Mouse (Mus musculus) limb, embryonic 14.5 days (tissue): ENCODE measurements at regions not wholly inside any gene's neighbourhood (a gene's known extent, or its start where the extent isn't known, plus 50 kb on each side); places are given as distances from the start of the nearest gene placed in this dataset.

Experiments
- ATAC-seq: fragments of 200-750 bp; cut with Nextera tagmentation; 2 replicates; pipeline ENCODE4 v1.8.0; 2017; ENCODE audit warnings: low read depth, moderate number of reproducible peaks, moderate TSS enrichment; ENCODE audit not compliant: low FRiP score
- DNase-seq: peaks from one replicate; pipeline ENCODE4 v3.0.0-alpha.2; 2015; ENCODE audit warnings: low spot score
- H3K27ac ChIP-seq: fragments of 300-500 bp; sonication (generic); replicated peaks from 2 replicates; pipeline ENCODE4 v1.5.1; 2014; ENCODE audit warnings: low read depth, mild to moderate bottlenecking, low read length, moderate library complexity, mixed read lengths
- H3K27me3 ChIP-seq: fragments of 300-500 bp; sonication (generic); 2 replicates; pipeline ENCODE4 v1.6.1; 2014; ENCODE audit warnings: low read length, mixed read lengths; ENCODE audit not compliant: control insufficient read depth, insufficient read depth
- H3K36me3 ChIP-seq: fragments of 300-500 bp; sonication (generic); 2 replicates; pipeline ENCODE4 v1.6.1; 2014; ENCODE audit warnings: mild to moderate bottlenecking, low read length, moderate library complexity, mixed read lengths; ENCODE audit not compliant: control insufficient read depth, insufficient read depth
- H3K4me1 ChIP-seq: fragments of 300-500 bp; sonication (generic); 2 replicates; pipeline ENCODE4 v1.6.1; 2014; ENCODE audit warnings: antibody characterized with exemption, low read length, mixed read lengths; ENCODE audit not compliant: control insufficient read depth, insufficient read depth
- H3K4me2 ChIP-seq: fragments of 300-500 bp; sonication (generic); replicated peaks from 2 replicates; pipeline ENCODE4 v1.6.1; 2014; ENCODE audit warnings: low read depth, mild to moderate bottlenecking, low read length, moderate library complexity; ENCODE audit not compliant: severe bottlenecking
- H3K4me3 ChIP-seq: fragments of 300-500 bp; sonication (generic); replicated peaks from 2 replicates; pipeline ENCODE4 v1.5.1; 2014; ENCODE audit warnings: low read length
- H3K9ac ChIP-seq: fragments of 300-500 bp; sonication (generic); 2 replicates; pipeline ENCODE4 v1.6.1; 2014; ENCODE audit warnings: mild to moderate bottlenecking, low read depth, low read length, moderate library complexity; ENCODE audit not compliant: severe bottlenecking
- H3K9me3 ChIP-seq: fragments of 300-500 bp; sonication (generic); 2 replicates; pipeline ENCODE4 v1.6.1; 2016; ENCODE audit warnings: low read length; ENCODE audit not compliant: control insufficient read depth
- POLR2A ChIP-seq: fragments of 200-500 bp; IDR thresholded peaks from 2 replicates; pipeline ENCODE4 v1.8.0; 2012; ENCODE audit warnings: inconsistent platforms, mild to moderate bottlenecking, moderate library complexity, borderline replicate concordance; ENCODE audit not compliant: insufficient read depth, insufficient read length; ENCODE audit errors: extremely low read depth
- WGBS: fragments of 180-500 bp; shearing (Covaris S2); extraction: QIAGEN DNeasy Blood & Tissue Kit; methylation state at CpG from one replicate; pipeline ENCODE4 v1.1.7; 2014; 5-methylcytosine and 5-hydroxymethylcytosine counted together

- Histone ChIP-seq H3K36me3 (no peaks in the 10 kb centered on the region), H3K4me2 (no peak overlapping the region), H3K9ac (no peak overlapping the region), H3K27me3 (no peaks in the 10 kb centered on the region), H3K4me1 (no peaks in the 10 kb centered on the region), H3K9me3 (no peaks in the 10 kb centered on the region), H3K27ac (no peak overlapping the region), H3K4me3 (no peak overlapping the region)
- 74% methylated on average over 3 of the region's 3 CpGs for WGBS
- TF ChIP-seq POLR2A, result no peak
- ATAC-seq (no peak), DNase-seq (no peak)
Observed at GRCm38 (mm10) chr6:70072007-70072406, 720.0 kb downstream of the Rpia start.

GRCm38 (mm10) chr6:70067716-70068415 is 724.2 kb downstream of the Rpia start:
- no peak overlapping the region for H3K27ac ChIP-seq
- H3K9ac ChIP-seq, result no peak overlapping the region
- TF ChIP-seq POLR2A, result no peak
- no peak overlapping the region for H3K4me2 ChIP-seq
- no peak for DNase-seq
- no peak overlapping the region for H3K4me3 ChIP-seq
- H3K4me1 ChIP-seq, result no peaks in the 10 kb centered on the region
- ATAC-seq, result no peak
- H3K9me3 ChIP-seq, result no peaks in the 10 kb centered on the region
- no peaks in the 10 kb centered on the region for H3K36me3 ChIP-seq
- no peaks in the 10 kb centered on the region for H3K27me3 ChIP-seq
- 49% methylated on average over 6 of the region's 6 CpGs for WGBS

- DNase-seq (no peak), ATAC-seq (no peak)
- H3K4me2 ChIP-seq, result no peak overlapping the region
- H3K9ac ChIP-seq, result no peak overlapping the region
- no peak for TF ChIP-seq POLR2A
- no peaks in the 10 kb centered on the region for H3K4me1 ChIP-seq
- H3K9me3 ChIP-seq, result no peaks in the 10 kb centered on the region
- no peaks in the 10 kb centered on the region for H3K27me3 ChIP-seq
- no peak overlapping the region for H3K4me3 ChIP-seq
- WGBS, result 94% methylated on average over 1 of the region's 1 CpGs
- no peaks in the 10 kb centered on the region for H3K36me3 ChIP-seq
- no peak overlapping the region for H3K27ac ChIP-seq
Observed at GRCm38 (mm10) chr6:70059028-70059427, 733.0 kb downstream of the Rpia start.

- Histone ChIP-seq H3K36me3 (no peaks in the 10 kb centered on the region), H3K9ac (no peak overlapping the region), H3K27me3 (no peaks in the 10 kb centered on the region), H3K9me3 (no peaks in the 10 kb centered on the region), H3K27ac (no peak overlapping the region), H3K4me2 (no peak overlapping the region), H3K4me3 (no peak overlapping the region), H3K4me1 (no peaks in the 10 kb centered on the region)
- WGBS, result 92% methylated on average over 3 of the region's 3 CpGs
- no peak for TF ChIP-seq POLR2A
- ATAC-seq (no peak), DNase-seq (no peak)
Observed at GRCm38 (mm10) chr6:70058374-70058773, 733.7 kb downstream of the Rpia start.

GRCm38 (mm10) chr6:70040894-70041293 is 751.1 kb downstream of the Rpia start:
- H3K9me3 ChIP-seq, result no peaks in the 10 kb centered on the region
- H3K4me1 ChIP-seq, result no peaks in the 10 kb centered on the region
- no peaks in the 10 kb centered on the region for H3K36me3 ChIP-seq
- H3K4me3 ChIP-seq, result no peak overlapping the region
- no peak overlapping the region for H3K4me2 ChIP-seq
- ATAC-seq (no peak), DNase-seq (no peak)
- no peak for TF ChIP-seq POLR2A
- no peak overlapping the region for H3K27ac ChIP-seq
- WGBS, result 51% methylated on average over 2 of the region's 2 CpGs
- no peaks in the 10 kb centered on the region for H3K27me3 ChIP-seq
- no peak overlapping the region for H3K9ac ChIP-seq
